Mouse (Mus musculus) thymus, adult 2 months (tissue): ENCODE measurements at regions not wholly inside any gene's neighbourhood (a gene's known extent, or its start where the extent isn't known, plus 50 kb on each side); places are given as distances from the start of the nearest gene placed in this dataset.

Experiments
- CTCF ChIP-seq: fragments of 200-500 bp; IDR thresholded peaks from 2 replicates; pipeline ENCODE4 v1.5.1; 2012; ENCODE audit warnings: mild to moderate bottlenecking, control low read depth, low read length, moderate library complexity, borderline replicate concordance; ENCODE audit not compliant: control insufficient read depth, poor library complexity, insufficient read depth; ENCODE audit errors: extremely low read depth
- POLR2A ChIP-seq: fragments of 200-500 bp; IDR thresholded peaks from 2 replicates; pipeline ENCODE4 v1.6.1; 2012; ENCODE audit warnings: mild to moderate bottlenecking, low read length, control low read depth, moderate library complexity; ENCODE audit not compliant: control insufficient read depth, poor library complexity, insufficient read depth; ENCODE audit errors: extremely low read depth

GRCm38 (mm10) chr5:44416844-44417589 is 190.6 kb upstream of the Tapt1 start:
- TF ChIP-seq POLR2A (no peak), CTCF (no peak)
